Mouse (Mus musculus) kidney, embryonic 16.5 days (tissue): ENCODE measurements around the gene Gm28305. TPM values are rescaled to one million over a fixed set of nuclear protein-coding genes. Genes with fewer than 3 reads are reported as not detected.
A peak's percentile ranks its signal among the peaks of the same experiment; 100 is the strongest.

Experiments
- ATAC-seq: fragments of 200-750 bp; cut with Nextera tagmentation; 2 replicates; pipeline ENCODE4 v1.8.0; 2017; ENCODE audit warnings: moderate TSS enrichment; ENCODE audit not compliant: low FRiP score, low TSS enrichment
- H3K27ac ChIP-seq: fragments of 300-500 bp; sonication (generic); 2 replicates; pipeline ENCODE4 v1.5.1; 2014; ENCODE audit warnings: low read length
- H3K27me3 ChIP-seq: fragments of 300-500 bp; sonication (generic); 2 replicates; pipeline ENCODE4 v1.6.1; 2014; ENCODE audit warnings: low read length, control low read depth, mixed read lengths; ENCODE audit not compliant: insufficient read depth
- H3K36me3 ChIP-seq: fragments of 300-500 bp; sonication (generic); 2 replicates; pipeline ENCODE4 v1.6.1; 2014; ENCODE audit warnings: low read length, control low read depth, mixed read lengths; ENCODE audit not compliant: insufficient read depth
- H3K4me1 ChIP-seq: fragments of 300-500 bp; sonication (generic); 2 replicates; pipeline ENCODE4 v1.6.1; 2014; ENCODE audit warnings: low read length, control low read depth, mixed read lengths; ENCODE audit not compliant: insufficient read depth
- H3K4me2 ChIP-seq: fragments of 300-500 bp; sonication (generic); replicated peaks from 2 replicates; pipeline ENCODE4 v1.6.1; 2014; ENCODE audit warnings: low read depth, low read length
- H3K4me3 ChIP-seq: fragments of 300-500 bp; sonication (generic); 2 replicates; pipeline ENCODE4 v1.5.1; 2014; ENCODE audit warnings: mild to moderate bottlenecking, low read length
- H3K9ac ChIP-seq: fragments of 300-500 bp; sonication (generic); replicated peaks from 2 replicates; pipeline ENCODE4 v1.6.1; 2014; ENCODE audit warnings: low read length
- H3K9me3 ChIP-seq: fragments of 300-500 bp; sonication (generic); 2 replicates; pipeline ENCODE4 v1.6.1; 2016; ENCODE audit warnings: low read length, control low read depth
- WGBS: fragments of 180-500 bp; shearing (Covaris S2); extraction: QIAGEN DNeasy Blood & Tissue Kit; methylation state at CpG from one replicate; pipeline ENCODE4 v1.1.7; 2014; 5-methylcytosine and 5-hydroxymethylcytosine counted together
- polyA plus RNA-seq: library from polyadenylated mRNA; unstranded; fragments of >200 nt; fragmentation: Nextera tagmentation; extraction: Ambion mirVana; gene quantifications from 2 replicates; pipeline ENCODE4 v1.2.1, GENCODE M21; 2015

Gm28305 gene
- polyA plus RNA-seq, 1 experiment from 2014 or later: not detected

DNA sequence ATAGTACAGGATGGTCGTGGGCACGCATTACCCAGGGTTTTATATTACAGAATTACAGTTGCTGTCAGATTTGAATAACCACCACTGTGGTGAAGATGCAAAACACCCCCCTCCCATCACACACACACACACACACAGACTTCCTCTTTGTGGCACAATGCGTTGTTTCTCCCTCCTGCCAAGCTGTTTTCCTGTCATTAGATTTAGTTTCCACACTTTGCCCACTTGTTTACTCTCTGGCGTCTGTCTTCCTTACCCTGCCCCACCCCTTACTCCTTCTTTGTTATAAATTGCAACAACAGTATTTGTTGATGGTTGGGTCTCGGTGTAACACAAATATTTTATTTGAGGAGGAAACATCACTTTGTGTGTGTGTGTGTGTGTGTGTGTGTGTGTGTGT is 57.8 kb downstream of the Gm28305 start:
- Histone ChIP-seq H3K27ac (no peak overlapping the region), H3K9ac (no peak overlapping the region), H3K4me3 (no peak overlapping the region), H3K4me2 (no peak overlapping the region), H3K27me3 (no peaks in the 10 kb centered on the region), H3K9me3 (no peaks in the 10 kb centered on the region), H3K4me1 (peaks cover 16% of the 10 kb centered on the region), H3K36me3 (no peaks in the 10 kb centered on the region)
- WGBS: 46% methylated on average over 5 of the region's 5 CpGs
- no peak for ATAC-seq

DNA sequence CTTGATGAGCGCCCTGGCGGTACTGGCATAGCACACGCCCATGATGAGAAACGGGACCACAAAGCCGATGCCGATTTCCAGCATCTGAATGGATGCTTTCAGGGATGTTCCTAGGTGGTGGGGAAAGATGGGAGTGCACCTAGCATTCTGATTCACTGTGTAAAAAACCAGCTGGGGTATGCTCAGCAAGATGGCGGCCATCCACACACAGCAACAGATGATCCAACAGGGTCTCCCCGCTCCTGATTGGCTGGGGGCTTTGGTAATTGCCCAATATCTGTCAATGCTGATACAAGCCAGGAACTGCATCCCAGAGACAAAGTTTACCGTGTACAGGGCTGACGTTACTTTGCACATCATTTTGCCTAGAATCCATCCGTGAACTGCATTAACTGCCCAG is 58.6 kb downstream of the Gm28305 start:
- Histone ChIP-seq H3K9ac (no peak overlapping the region), H3K27me3 (no peaks in the 10 kb centered on the region), H3K4me1 (peaks cover 16% of the 10 kb centered on the region), H3K9me3 (no peaks in the 10 kb centered on the region), H3K36me3 (no peaks in the 10 kb centered on the region), H3K27ac (no peak overlapping the region), H3K4me3 (no peak overlapping the region), H3K4me2 (no peak overlapping the region)
- ATAC-seq: no peak
- WGBS: 91% methylated on average over 11 of the region's 11 CpGs

DNA sequence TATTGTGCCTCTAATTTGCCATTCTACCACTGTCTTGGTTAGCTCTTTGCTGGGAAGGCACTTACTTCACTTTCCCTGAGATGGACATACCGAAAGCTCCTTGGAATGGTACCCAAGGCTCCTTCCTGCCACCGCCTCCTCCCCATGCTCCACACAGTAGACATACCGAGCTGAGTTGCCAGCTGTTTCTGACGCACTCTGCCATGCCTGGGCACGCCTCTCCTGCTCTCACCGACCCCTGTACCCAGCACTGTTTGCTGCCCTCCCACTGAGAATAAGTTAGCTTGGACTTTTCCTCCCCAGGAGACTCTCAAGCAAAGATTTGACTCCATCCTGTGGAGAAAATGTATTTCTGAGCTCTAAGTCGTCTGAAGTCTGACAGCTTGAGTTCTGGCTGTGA is 60.4 kb downstream of the Gm28305 start:
- 47% methylated on average over 7 of the region's 7 CpGs for WGBS

DNA sequence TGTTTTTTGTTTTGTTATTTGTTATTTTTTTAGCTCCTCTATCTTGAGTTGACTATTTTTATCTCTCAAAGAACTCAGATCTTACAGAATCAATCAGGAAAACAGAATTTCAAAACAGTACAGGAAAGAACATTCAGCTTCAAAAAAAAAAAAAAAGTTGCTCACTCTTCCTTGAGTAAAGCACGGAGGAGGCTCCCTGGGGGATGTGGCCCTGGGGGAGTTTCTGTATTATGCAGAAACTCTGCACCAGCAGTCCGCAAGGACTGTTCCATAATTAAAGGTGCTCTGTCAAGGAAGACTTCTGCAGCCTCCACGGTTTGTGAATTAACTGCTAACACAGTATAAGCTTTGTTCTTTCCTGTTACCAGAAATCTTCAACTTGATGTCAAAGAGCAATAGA is 61.0 kb downstream of the Gm28305 start:
- WGBS: 14% methylated on average over 3 of the region's 3 CpGs
- H3K4me1 ChIP-seq: peaks cover 16% of the 10 kb centered on the region
- no peak overlapping the region for H3K27ac ChIP-seq
- H3K9me3 ChIP-seq: no peaks in the 10 kb centered on the region
- no peaks in the 10 kb centered on the region for H3K36me3 ChIP-seq
- H3K9ac ChIP-seq: no peak overlapping the region
- no peaks in the 10 kb centered on the region for H3K27me3 ChIP-seq
- peak; percentile 52; the same call in 1 of the 2 replicates for ATAC-seq
- no peak overlapping the region; the same call in 1 of the 2 replicates for H3K4me2 ChIP-seq
- H3K4me3 ChIP-seq: no peak overlapping the region

More for the DNA sequence above, 60.4 kb downstream of the Gm28305 start:
- H3K4me2 ChIP-seq: no peak overlapping the region
- H3K27ac ChIP-seq: no peak overlapping the region
- H3K4me1 ChIP-seq: peaks cover 16% of the 10 kb centered on the region
- no peak overlapping the region for H3K9ac ChIP-seq
- no peaks in the 10 kb centered on the region for H3K9me3 ChIP-seq
- no peaks in the 10 kb centered on the region for H3K27me3 ChIP-seq
- no peak overlapping the region for H3K4me3 ChIP-seq
- no peaks in the 10 kb centered on the region for H3K36me3 ChIP-seq
- ATAC-seq: peak; percentile 75; the same call in 1 of the 2 replicates

DNA sequence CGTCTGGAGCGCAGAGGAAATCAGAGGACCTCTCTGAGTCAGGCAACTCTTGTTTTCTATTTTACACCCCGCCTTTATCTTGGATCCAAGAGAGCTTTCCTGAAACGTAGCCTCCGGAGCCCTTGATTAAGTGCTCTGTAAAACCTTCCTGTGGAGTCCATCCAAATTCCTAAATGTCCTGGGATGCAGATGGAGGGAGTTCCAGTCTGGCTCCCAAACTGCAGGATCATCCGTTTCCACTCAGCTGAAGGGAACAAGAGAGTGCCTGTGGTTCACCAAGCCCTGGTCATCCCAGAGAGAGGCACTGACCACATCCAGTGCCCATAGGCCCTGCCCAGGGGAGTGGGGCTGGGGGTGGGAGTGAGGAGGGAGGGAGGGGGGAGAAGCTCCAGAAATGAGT is 61.8 kb downstream of the Gm28305 start:
- 38% methylated on average over 6 of the region's 6 CpGs for WGBS
- ATAC-seq: peak; percentile 36; the same call in 1 of the 2 replicates

DNA sequence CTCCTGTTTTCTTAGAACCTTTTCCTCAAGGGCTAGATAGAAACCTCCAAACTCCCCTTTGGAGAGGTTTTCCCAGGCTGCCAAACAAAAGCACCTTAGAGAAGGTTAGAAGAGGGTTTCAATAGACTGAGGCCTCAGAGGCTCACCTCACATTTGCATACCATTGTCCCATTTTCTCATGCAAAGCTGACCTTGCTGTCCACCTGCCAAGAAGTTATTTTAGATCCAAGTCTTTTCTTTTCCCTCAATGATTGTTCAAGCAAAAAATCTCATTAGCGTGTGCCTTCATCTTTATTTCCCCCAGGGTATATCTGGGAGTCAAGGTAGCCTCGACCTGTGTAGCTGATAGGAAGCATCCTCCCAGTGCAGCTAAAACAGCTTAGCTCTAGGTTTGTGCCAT is 62.4 kb downstream of the Gm28305 start:
- H3K4me3 ChIP-seq: no peak overlapping the region
- no peak overlapping the region for H3K27ac ChIP-seq
- H3K4me1 ChIP-seq: peaks cover 16% of the 10 kb centered on the region
- H3K9ac ChIP-seq: no peak overlapping the region
- H3K9me3 ChIP-seq: no peaks in the 10 kb centered on the region
- H3K36me3 ChIP-seq: no peaks in the 10 kb centered on the region
- no peak for ATAC-seq
- WGBS: 48% methylated on average over 2 of the region's 2 CpGs
- no peaks in the 10 kb centered on the region for H3K27me3 ChIP-seq
- no peak overlapping the region for H3K4me2 ChIP-seq

More for the DNA sequence above, 61.8 kb downstream of the Gm28305 start:
- Histone ChIP-seq H3K4me1 (peaks cover 16% of the 10 kb centered on the region), H3K27me3 (no peaks in the 10 kb centered on the region), H3K4me2 (no peak overlapping the region), H3K27ac (no peak overlapping the region), H3K9me3 (no peaks in the 10 kb centered on the region), H3K36me3 (no peaks in the 10 kb centered on the region), H3K9ac (no peak overlapping the region), H3K4me3 (no peak overlapping the region)

DNA sequence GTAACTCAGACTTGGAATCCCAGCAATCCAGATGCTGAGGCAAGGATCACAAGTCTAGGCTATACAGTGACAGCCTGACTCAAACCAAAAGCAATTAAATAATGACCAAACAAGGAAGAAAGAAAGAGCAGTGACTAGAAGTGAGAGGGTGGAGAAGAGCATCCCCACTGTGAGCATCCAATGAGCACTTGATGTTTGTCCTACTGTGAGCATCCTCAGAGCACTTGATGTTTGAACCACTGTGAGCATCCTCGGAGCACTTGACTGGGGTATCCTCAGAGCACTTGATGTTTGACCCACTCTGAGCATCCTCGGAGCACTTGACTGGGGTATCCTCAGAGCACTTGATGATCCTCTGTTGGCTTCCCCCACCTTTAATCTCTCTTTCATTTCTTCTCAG is 64.5 kb downstream of the Gm28305 start:
- WGBS: 94% methylated on average over 2 of the region's 2 CpGs
- no peak overlapping the region for H3K4me2 ChIP-seq
- H3K4me1 ChIP-seq: peaks cover 16% of the 10 kb centered on the region
- H3K27me3 ChIP-seq: no peaks in the 10 kb centered on the region
- no peak for ATAC-seq
- H3K4me3 ChIP-seq: no peak overlapping the region
- H3K27ac ChIP-seq: no peak overlapping the region
- no peaks in the 10 kb centered on the region for H3K9me3 ChIP-seq
- no peak overlapping the region for H3K9ac ChIP-seq
- no peaks in the 10 kb centered on the region for H3K36me3 ChIP-seq

DNA sequence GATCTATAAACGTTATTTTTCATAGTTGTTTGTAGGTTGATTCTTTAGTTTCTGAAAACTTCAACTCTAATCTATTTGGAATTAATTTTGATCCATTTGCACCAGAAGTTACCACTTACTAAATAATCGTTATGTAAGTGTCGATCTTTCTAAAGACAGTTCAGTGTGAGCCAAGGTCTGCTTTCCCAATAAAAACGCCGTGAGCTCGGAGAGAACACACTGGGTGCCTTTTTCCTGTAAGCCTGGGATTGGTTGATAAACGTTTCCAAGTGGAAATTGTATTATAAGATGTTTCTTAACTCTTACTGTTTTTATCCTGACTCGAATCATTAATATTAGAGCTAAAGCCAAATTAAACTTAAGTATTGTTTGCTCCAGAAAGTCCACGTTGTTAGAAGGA is 66.5 kb downstream of the Gm28305 start:
- peaks cover 5% of the 10 kb centered on the region; the same call in 1 of the 2 replicates for H3K9me3 ChIP-seq
- ATAC-seq: no peak
- H3K9ac ChIP-seq: no peak overlapping the region
- peaks cover 4% of the 10 kb centered on the region; the same call in 1 of the 2 replicates for H3K4me1 ChIP-seq
- no peak overlapping the region for H3K4me3 ChIP-seq
- WGBS: 68% methylated on average over 9 of the region's 9 CpGs
- H3K27me3 ChIP-seq: no peaks in the 10 kb centered on the region
- no peak overlapping the region for H3K27ac ChIP-seq
- no peak overlapping the region for H3K4me2 ChIP-seq
- H3K36me3 ChIP-seq: no peaks in the 10 kb centered on the region

DNA sequence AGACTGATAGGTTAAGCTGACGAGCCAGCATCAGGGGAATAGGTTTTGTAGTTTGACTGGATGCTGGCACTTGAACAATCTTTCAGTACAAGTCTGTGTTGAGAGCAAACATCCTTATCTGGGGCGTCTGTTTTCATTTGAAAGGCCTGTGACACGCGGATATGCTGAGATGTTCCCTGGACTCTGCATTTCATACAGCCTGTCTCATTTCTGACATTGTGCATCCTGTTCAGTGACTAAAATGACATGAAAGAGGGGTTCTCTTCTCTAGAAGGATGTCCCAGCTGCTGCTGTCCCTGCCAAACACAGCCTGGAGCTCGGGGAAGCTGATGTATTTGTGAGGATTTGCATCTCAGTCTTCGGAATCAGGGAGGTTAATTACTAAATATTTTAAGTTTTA is 67.0 kb downstream of the Gm28305 start:
- no peak overlapping the region for H3K27ac ChIP-seq
- peak; percentile 78 for ATAC-seq
- H3K4me2 ChIP-seq: no peak overlapping the region
- WGBS: 62% methylated on average over 6 of the region's 6 CpGs
- no peak overlapping the region for H3K4me3 ChIP-seq
- H3K36me3 ChIP-seq: no peaks in the 10 kb centered on the region
- H3K9ac ChIP-seq: no peak overlapping the region
- H3K9me3 ChIP-seq: peaks cover 5% of the 10 kb centered on the region; the same call in 1 of the 2 replicates
- no peaks in the 10 kb centered on the region for H3K4me1 ChIP-seq
- H3K27me3 ChIP-seq: no peaks in the 10 kb centered on the region

DNA sequence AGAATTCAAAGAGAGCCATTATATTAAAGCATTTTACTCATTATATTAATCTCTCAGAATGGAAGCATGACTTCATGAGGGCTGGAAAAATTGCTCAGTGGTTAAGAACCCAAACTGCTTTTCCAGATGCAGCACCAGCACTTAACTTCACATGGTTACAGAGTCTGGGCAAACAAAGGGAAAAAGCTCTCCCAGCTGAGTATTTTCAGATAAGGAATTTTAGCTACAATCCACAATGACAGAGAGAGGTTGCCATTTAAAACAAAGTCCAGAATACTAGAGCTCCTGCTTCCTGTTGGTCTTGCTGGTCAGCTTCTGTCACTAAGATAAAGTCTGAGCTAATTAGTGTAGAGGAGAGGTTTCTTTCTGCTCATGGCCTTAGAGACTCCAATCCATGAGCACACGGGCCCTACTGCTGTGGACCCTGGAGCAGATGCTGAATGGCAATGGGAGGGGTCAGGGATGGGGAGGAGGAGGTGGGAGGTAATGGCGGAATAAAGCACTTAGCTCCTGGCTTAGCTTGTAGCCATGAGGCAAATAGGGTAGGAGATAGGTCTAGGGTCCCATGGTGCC is 68.2 kb downstream of the Gm28305 start:
- H3K27me3 ChIP-seq: no peaks in the 10 kb centered on the region

More for the DNA sequence above, 68.2 kb downstream of the Gm28305 start:
- Histone ChIP-seq H3K4me2 (no peak overlapping the region), H3K9me3 (peaks cover 5% of the 10 kb centered on the region; the same call in 1 of the 2 replicates), H3K4me1 (no peaks in the 10 kb centered on the region), H3K4me3 (no peak overlapping the region), H3K9ac (no peak overlapping the region), H3K27ac (no peak overlapping the region), H3K36me3 (no peaks in the 10 kb centered on the region)
- 57% methylated on average over 2 of the region's 2 CpGs for WGBS
- ATAC-seq: no peak
